Mouse (Mus musculus) ES-Bruce4 (cell line): ENCODE measurements around the gene Meis2. TPM values are rescaled to one million over a fixed set of nuclear protein-coding genes. Genes with fewer than 3 reads are reported as not detected.

Experiments
- H3K27ac ChIP-seq: 2 replicates; pipeline ENCODE4 v1.5.1; 2012; ENCODE audit warnings: low read length, inconsistent platforms; ENCODE audit not compliant: insufficient read depth
- H3K27me3 ChIP-seq: 2 replicates; pipeline ENCODE4 v1.6.1; 2012; ENCODE audit warnings: mild to moderate bottlenecking, low read length, inconsistent platforms; ENCODE audit not compliant: control insufficient read depth, poor library complexity, insufficient read depth, severe bottlenecking
- H3K36me3 ChIP-seq: 2 replicates; pipeline ENCODE4 v1.6.1; 2012; ENCODE audit warnings: inconsistent platforms, mild to moderate bottlenecking, low read length, moderate library complexity; ENCODE audit not compliant: control insufficient read depth, poor library complexity, insufficient read depth, severe bottlenecking
- H3K4me1 ChIP-seq: one replicate; pipeline ENCODE4 v1.8.1; 2011; ENCODE audit warnings: low read length; ENCODE audit not compliant: control insufficient read depth, insufficient read depth
- H3K4me3 ChIP-seq: 2 replicates; pipeline ENCODE4 v1.5.1; 2011; ENCODE audit warnings: low read depth, mild to moderate bottlenecking, low read length
- H3K9ac ChIP-seq: 2 replicates; pipeline ENCODE4 v1.6.1; 2012; ENCODE audit warnings: low read depth, mild to moderate bottlenecking, inconsistent platforms; ENCODE audit not compliant: poor library complexity, severe bottlenecking
- H3K9me3 ChIP-seq: replicated peaks from 2 replicates; pipeline ENCODE4 v1.6.1; 2012; ENCODE audit warnings: mild to moderate bottlenecking, low read length, inconsistent platforms; ENCODE audit not compliant: control insufficient read depth, poor library complexity, insufficient read depth, severe bottlenecking
- CTCF ChIP-seq: IDR thresholded peaks from one replicate; pipeline ENCODE4 v1.8.1; 2011; ENCODE audit warnings: low read depth, low read length
- EP300 ChIP-seq: IDR thresholded peaks from 2 replicates; pipeline ENCODE4 v1.6.1; 2011; ENCODE audit warnings: low read depth, low read length; ENCODE audit not compliant: insufficient read depth
- POLR2A ChIP-seq: IDR thresholded peaks from one replicate; pipeline ENCODE4 v1.8.1; 2011; ENCODE audit warnings: low read length; ENCODE audit not compliant: insufficient read depth
- polyA plus RNA-seq: library from polyadenylated mRNA; stranded (reverse); fragments of >200 nt; gene quantifications from 2 replicates; pipeline ENCODE4 v1.2.4, GENCODE M21; 2011; ENCODE audit warnings: low read depth; ENCODE audit not compliant: missing spikeins, insufficient read depth, insufficient read length

The Meis2 gene
- polyA plus RNA-seq, 1 experiment = 1.5 TPM

GRCm38 (mm10) chr2:115895717-115896116 lies 169.9 kb downstream of the Meis2 start:
- Histone ChIP-seq H3K36me3 (no peaks in the 10 kb centered on the region), H3K4me1 (no peaks in the 10 kb centered on the region), H3K27me3 (no peaks in the 10 kb centered on the region; the same call in 1 of the 2 replicates), H3K9ac (no peak overlapping the region), H3K27ac (no peak overlapping the region), H3K9me3 (no peaks in the 10 kb centered on the region), H3K4me3 (no peak overlapping the region)
- TF ChIP-seq POLR2A (no peak), CTCF (no peak), EP300 (no peak)

GRCm38 (mm10) chr2:115895256-115895655 lies 170.4 kb downstream of the Meis2 start:
- Histone ChIP-seq H3K9me3 (no peaks in the 10 kb centered on the region), H3K9ac (no peak overlapping the region), H3K4me1 (no peaks in the 10 kb centered on the region), H3K36me3 (no peaks in the 10 kb centered on the region), H3K27ac (no peak overlapping the region), H3K27me3 (no peaks in the 10 kb centered on the region; the same call in 1 of the 2 replicates), H3K4me3 (no peak overlapping the region)
- TF ChIP-seq CTCF (no peak), EP300 (no peak), POLR2A (no peak)

GRCm38 (mm10) chr2:115893113-115893512 lies 172.5 kb downstream of the Meis2 start:
- TF ChIP-seq EP300 = no peak
- no peak for TF ChIP-seq POLR2A
- no peaks in the 10 kb centered on the region for H3K4me1 ChIP-seq
- no peak overlapping the region for H3K4me3 ChIP-seq
- H3K27ac ChIP-seq = no peak overlapping the region
- H3K36me3 ChIP-seq = no peaks in the 10 kb centered on the region
- no peaks in the 10 kb centered on the region for H3K9me3 ChIP-seq
- H3K27me3 ChIP-seq = no peaks in the 10 kb centered on the region; the same call in 1 of the 2 replicates
- no peak overlapping the region for H3K9ac ChIP-seq

- H3K27me3 ChIP-seq = no peaks in the 10 kb centered on the region; the same call in 1 of the 2 replicates
- H3K4me3 ChIP-seq = no peak overlapping the region
- no peak for TF ChIP-seq POLR2A
- TF ChIP-seq EP300 = no peak
- no peak for TF ChIP-seq CTCF
Measured at GRCm38 (mm10) chr2:115890715-115891114, 174.9 kb downstream of the Meis2 start.

GRCm38 (mm10) chr2:115890030-115890429 lies 175.6 kb downstream of the Meis2 start:
- H3K4me1 ChIP-seq = no peaks in the 10 kb centered on the region
- H3K27ac ChIP-seq = no peak overlapping the region
- no peaks in the 10 kb centered on the region; the same call in 1 of the 2 replicates for H3K27me3 ChIP-seq
- no peak for TF ChIP-seq CTCF
- no peak for TF ChIP-seq EP300
- no peak for TF ChIP-seq POLR2A
- H3K4me3 ChIP-seq = no peak overlapping the region
- no peaks in the 10 kb centered on the region for H3K9me3 ChIP-seq
- H3K36me3 ChIP-seq = no peaks in the 10 kb centered on the region
- no peak overlapping the region for H3K9ac ChIP-seq

More at GRCm38 (mm10) chr2:115890715-115891114, 174.9 kb downstream of the Meis2 start:
- no peaks in the 10 kb centered on the region for H3K36me3 ChIP-seq
- H3K9ac ChIP-seq = no peak overlapping the region
- H3K27ac ChIP-seq = no peak overlapping the region
- H3K4me1 ChIP-seq = no peaks in the 10 kb centered on the region
- H3K9me3 ChIP-seq = no peaks in the 10 kb centered on the region

GRCm38 (mm10) chr2:115889212-115889611 lies 176.4 kb downstream of the Meis2 start:
- Histone ChIP-seq H3K27ac (no peak overlapping the region), H3K9me3 (no peaks in the 10 kb centered on the region), H3K4me1 (no peaks in the 10 kb centered on the region), H3K9ac (no peak overlapping the region), H3K36me3 (no peaks in the 10 kb centered on the region), H3K4me3 (no peak overlapping the region), H3K27me3 (no peaks in the 10 kb centered on the region; the same call in 1 of the 2 replicates)
- TF ChIP-seq POLR2A (no peak), CTCF (no peak), EP300 (no peak)
